Mouse (Mus musculus): ENCODE measurements around the gene Rhbdf2.

The Rhbdf2 gene

GRCm38 (mm10) chr11:116643579-116644224 is 16.9 kb upstream of the Rhbdf2 start:
- DNase-seq = no peak

- peak; percentile 88 for DNase-seq
These were observed 16.1 kb upstream of the Rhbdf2 start for GRCm38 (mm10) chr11:116642681-116643578.

- no peak for DNase-seq
These were observed 14.9 kb upstream of the Rhbdf2 start for GRCm38 (mm10) chr11:116641731-116642130.

- DNase-seq = peak; percentile 49
These were observed 14.3 kb upstream of the Rhbdf2 start for GRCm38 (mm10) chr11:116641168-116641567.

- DNase-seq = peak; percentile 59
These were observed 9.8 kb upstream of the Rhbdf2 start for GRCm38 (mm10) chr11:116636607-116637006.

GRCm38 (mm10) chr11:116632962-116633361 is 6.1 kb upstream of the Rhbdf2 start:
- no peak for DNase-seq

GRCm38 (mm10) chr11:116630171-116630965 is 3.5 kb upstream of the Rhbdf2 start:
- no peak for DNase-seq

- DNase-seq = no peak
These were observed 2.7 kb upstream of the Rhbdf2 start for GRCm38 (mm10) chr11:116629472-116629871.

GRCm38 (mm10) chr11:116628712-116629111 is 1.9 kb upstream of the Rhbdf2 start:
- peak; percentile 85 for DNase-seq

GRCm38 (mm10) chr11:116627072-116628020 is 527 bp upstream of the Rhbdf2 start:
- DNase-seq = peak; percentile 49

- DNase-seq = peak; percentile 70
These were observed 1.5 kb downstream of the Rhbdf2 start for GRCm38 (mm10) chr11:116625081-116626000.

- peak; percentile 85 for DNase-seq
These were observed 2.5 kb downstream of the Rhbdf2 start for GRCm38 (mm10) chr11:116624131-116624832.

GRCm38 (mm10) chr11:116623281-116624124 is 3.3 kb downstream of the Rhbdf2 start:
- peak; percentile 31 for DNase-seq

- no peak for DNase-seq
These were observed 5.5 kb downstream of the Rhbdf2 start for GRCm38 (mm10) chr11:116621258-116621704.

GRCm38 (mm10) chr11:116620559-116621253 is 6.1 kb downstream of the Rhbdf2 start:
- DNase-seq = no peak

GRCm38 (mm10) chr11:116620073-116620472 is 6.7 kb downstream of the Rhbdf2 start:
- no peak for DNase-seq

- DNase-seq = no peak
These were observed 7.3 kb downstream of the Rhbdf2 start for GRCm38 (mm10) chr11:116619561-116619960.

GRCm38 (mm10) chr11:116619156-116619555 is 7.7 kb downstream of the Rhbdf2 start:
- no peak for DNase-seq

GRCm38 (mm10) chr11:116618666-116619065 is 8.2 kb downstream of the Rhbdf2 start:
- DNase-seq = no peak
